11 mouse cellular contexts compared by ENCODE assay signal in genomic region chr15:101286129-101286770, GRCm38 (mm10). TPM values are rescaled to one million over a fixed set of nuclear protein-coding genes. Genes with fewer than 3 reads are reported as not detected.
DNase-seq lines count a peak whose midpoint lies in the region; ATAC-seq and TF ChIP-seq lines count a peak whose summit lies in the region.
"Had no signal": no experiment of that assay in that cellular context is flagged by ENCODE, and none has a peak within 500 bp of the region (broad histone marks: within the 10 kb centered on the region; RNA-seq: fewer than 3 reads in every experiment).

No protein-coding gene starts in this region.

- peak; percentile 80 for TF ChIP-seq CTCF in ES-Bruce4 (IDR thresholded peaks at IDR 0.05; ENCODE audit: low read depth, low read length)

- peaks cover 50% of the 10 kb centered on the region for H3K36me3 ChIP-seq in kidney, embryonic 14.5 days (ENCODE audit: control insufficient read depth, insufficient read depth, low read length)
- H3K36me3 ChIP-seq in ES-Bruce4 (ENCODE audit: control insufficient read depth, insufficient read depth, low read length, poor library complexity, severe bottlenecking), result peaks cover 26% of the 10 kb centered on the region
- peaks cover 46% of the 10 kb centered on the region for H3K36me3 ChIP-seq in hindbrain, embryonic 13.5 days

- H3K27ac ChIP-seq in kidney, embryonic 14.5 days (ENCODE audit: low read depth, low read length), result no peak overlapping the region
- no peak overlapping the region for H3K27ac ChIP-seq in ES-Bruce4 (ENCODE audit: insufficient read depth, low read length)
- H3K27ac ChIP-seq in hindbrain, embryonic 13.5 days, result no peak overlapping the region
- H3K27ac ChIP-seq: heart, embryonic 15.5 days; neural tube, embryonic 12.5 days had no signal

- H3K9ac ChIP-seq in kidney, embryonic 14.5 days (ENCODE audit: low read depth, low read length), result no peak overlapping the region
- no peak overlapping the region for H3K9ac ChIP-seq in ES-Bruce4 (ENCODE audit: low read depth, poor library complexity, severe bottlenecking)
- H3K9ac ChIP-seq in hindbrain, embryonic 13.5 days, result no peak overlapping the region
- H3K9ac ChIP-seq: heart, embryonic 15.5 days; neural tube, embryonic 12.5 days had no signal

- no peak for TF ChIP-seq EP300 in ES-Bruce4 (IDR thresholded peaks at IDR 0.05; ENCODE audit: insufficient read depth, low read depth, low read length)

- peaks cover 8% of the 10 kb centered on the region for H3K4me1 ChIP-seq in kidney, embryonic 14.5 days (ENCODE audit: control insufficient read depth, insufficient read depth, low read length)
- H3K4me1 ChIP-seq in ES-Bruce4 (ENCODE audit: control insufficient read depth, insufficient read depth, low read length), result no peaks in the 10 kb centered on the region
- H3K4me1 ChIP-seq in hindbrain, embryonic 13.5 days (replicated peaks), result peaks cover 31% of the 10 kb centered on the region

- DNase-seq in kidney, adult 11 months, result peak; percentile 27
- peak; percentile 59 for DNase-seq in 416B (ENCODE audit: low read depth)
- DNase-seq in kidney, adult 9 months, result peak; percentile 41
- DNase-seq in ovary, postnatal 14 days (ENCODE audit: low spot score), result no peak
- no peak for DNase-seq in gastrocnemius, postnatal 4 days (ENCODE audit: low spot score in 2 of 2)
- DNase-seq: left cerebral cortex, postnatal 4 days had no signal

- H3K4me2 ChIP-seq in kidney, embryonic 14.5 days (replicated peaks; ENCODE audit: low read depth, low read length), result no peak overlapping the region
- H3K4me2 ChIP-seq in hindbrain, embryonic 13.5 days, result no peak overlapping the region
- H3K4me2 ChIP-seq: heart, embryonic 15.5 days had no signal

- no peaks in the 10 kb centered on the region for H3K27me3 ChIP-seq in kidney, embryonic 14.5 days (ENCODE audit: control insufficient read depth, insufficient read depth, low read length)
- no peaks in the 10 kb centered on the region for H3K27me3 ChIP-seq in ES-Bruce4 (ENCODE audit: control insufficient read depth, insufficient read depth, low read length, poor library complexity, severe bottlenecking)
- H3K27me3 ChIP-seq in hindbrain, embryonic 13.5 days, result no peaks in the 10 kb centered on the region
- H3K27me3 ChIP-seq: heart, embryonic 15.5 days; neural tube, embryonic 12.5 days had no signal

- ATAC-seq in kidney, embryonic 14.5 days (ENCODE audit: low FRiP score, low TSS enrichment), result no peak
- ATAC-seq in hindbrain, embryonic 13.5 days (ENCODE audit: low FRiP score), result no peak

- TF ChIP-seq POLR2A in ES-Bruce4 (IDR thresholded peaks at IDR 0.05; ENCODE audit: insufficient read depth, low read length), result no peak

- WGBS in kidney, embryonic 14.5 days, result 73% methylated on average over 9 of the region's 9 CpGs
- 69% methylated on average over 9 of the region's 9 CpGs for WGBS in hindbrain, embryonic 13.5 days

- H3K4me3 ChIP-seq in kidney, embryonic 14.5 days (ENCODE audit: low read length), result no peak overlapping the region
- H3K4me3 ChIP-seq in ES-Bruce4 (ENCODE audit: low read depth, low read length), result no peak overlapping the region
- H3K4me3 ChIP-seq in hindbrain, embryonic 13.5 days, result no peak overlapping the region
- H3K4me3 ChIP-seq: neural tube, embryonic 12.5 days had no signal

- H3K9me3 ChIP-seq in kidney, embryonic 14.5 days (ENCODE audit: control insufficient read depth, low read length), result no peaks in the 10 kb centered on the region
- no peaks in the 10 kb centered on the region for H3K9me3 ChIP-seq in ES-Bruce4 (replicated peaks; ENCODE audit: control insufficient read depth, insufficient read depth, low read length, poor library complexity, severe bottlenecking)
- H3K9me3 ChIP-seq in hindbrain, embryonic 13.5 days, result no peaks in the 10 kb centered on the region
- H3K9me3 ChIP-seq: heart, embryonic 15.5 days; neural tube, embryonic 12.5 days had no signal

RNA-seq across cellular contexts. Expression of gene Atg101, which starts 2.2 kb away (rescaled TPM):
- polyA plus RNA-seq in kidney, embryonic 14.5 days (2014; fragmentation: Nextera tagmentation; extraction: Ambion mirVana), result 71.8 and 76.5 TPM in 2 replicates
- 37.6 and 39.1 TPM in 2 replicates for polyA plus RNA-seq in ES-Bruce4 (2011; ENCODE audit: insufficient read depth, insufficient read length, low read depth, missing spikeins)
- polyA plus RNA-seq in hindbrain, embryonic 13.5 days (2015; fragmentation: Nextera tagmentation; extraction: Ambion mirVana), result 82.9 and 84.6 TPM in 2 replicates
- total RNA-seq in gastrocnemius, postnatal 4 days (2021), result 10 to 100 TPM; 24.8 to 25.8 TPM

RNA-seq across cellular contexts. Expression of gene 6030408B16Rik, which starts 6.8 kb away (rescaled TPM):
- polyA plus RNA-seq in kidney, embryonic 14.5 days (2014; fragmentation: Nextera tagmentation; extraction: Ambion mirVana), result 25.8 and 28.2 TPM in 2 replicates
- not detected in 2 replicates for polyA plus RNA-seq in ES-Bruce4 (2011; ENCODE audit: insufficient read depth, insufficient read length, low read depth, missing spikeins)
- 0.56 and 0.66 TPM in 2 replicates for polyA plus RNA-seq in hindbrain, embryonic 13.5 days (2015; fragmentation: Nextera tagmentation; extraction: Ambion mirVana)
- under 1 TPM in 1 of 2 experiments, not detected in 1; 0.59 TPM for total RNA-seq in gastrocnemius, postnatal 4 days (2021)

RNA-seq across cellular contexts. Expression of gene Nr4a1, which starts 32.2 kb away (rescaled TPM):
- polyA plus RNA-seq in kidney, embryonic 14.5 days (2014; fragmentation: Nextera tagmentation; extraction: Ambion mirVana), result 4.5 and 5.0 TPM in 2 replicates
- 29.4 and 31.9 TPM in 2 replicates for polyA plus RNA-seq in ES-Bruce4 (2011; ENCODE audit: insufficient read depth, insufficient read length, low read depth, missing spikeins)
- 4.9 and 5.0 TPM in 2 replicates for polyA plus RNA-seq in hindbrain, embryonic 13.5 days (2015; fragmentation: Nextera tagmentation; extraction: Ambion mirVana)
- total RNA-seq in gastrocnemius, postnatal 4 days (2021), result 10 to 100 TPM; 25.3 to 26.0 TPM

Comparison
In these comparisons a context has a peak if more than half of its experiments do, and no peak if none do; other contexts are left out.
1. DNase-seq: peak in kidney, adult 11 months (single experiment), 416B (single experiment) and kidney, adult 9 months (single experiment); none in ovary, postnatal 14 days (single experiment) and gastrocnemius, postnatal 4 days (0 of 2).
2. RNA of gene 6030408B16Rik, which starts 6.8 kb away (polyA plus RNA-seq): 25.8 to 28.2 TPM in kidney, embryonic 14.5 days; 0.56 to 0.66 TPM in hindbrain, embryonic 13.5 days and not detected in ES-Bruce4; every median in the first group is over 10 times any median in the second.